Mouse (Mus musculus) small intestine, adult 2 months (tissue): ENCODE measurements around the gene Tas2r107. TPM values are rescaled to one million over a fixed set of nuclear protein-coding genes. Genes with fewer than 3 reads are reported as not detected.
"Not testable (repeated sequence)": the region's sequence is repeated elsewhere in the genome, so short reads cannot be mapped to it uniquely, and the experiment has no call there.

ENCODE experiments used
- H3K27ac ChIP-seq: fragments of 200-500 bp; 2 replicates; pipeline ENCODE4 v1.5.1; 2012; ENCODE audit warnings: low read depth, low read length, control low read depth, inconsistent platforms; ENCODE audit not compliant: insufficient read depth
- H3K27me3 ChIP-seq: fragments of 200-500 bp; 2 replicates; pipeline ENCODE4 v1.6.1; 2012; ENCODE audit warnings: mild to moderate bottlenecking, moderate library complexity, low read length, inconsistent platforms; ENCODE audit not compliant: control insufficient read depth, insufficient read depth
- H3K36me3 ChIP-seq: fragments of 200-500 bp; 2 replicates; pipeline ENCODE4 v1.6.1; 2012; ENCODE audit warnings: mild to moderate bottlenecking, low read length, control low read depth, inconsistent platforms; ENCODE audit not compliant: control insufficient read depth, insufficient read depth
- H3K4me1 ChIP-seq: fragments of 200-500 bp; 2 replicates; pipeline ENCODE4 v1.6.1; 2012; ENCODE audit warnings: low read length, inconsistent platforms, mixed read lengths; ENCODE audit not compliant: control insufficient read depth, insufficient read depth, insufficient read length
- H3K4me3 ChIP-seq: fragments of 200-500 bp; 2 replicates; pipeline ENCODE4 v1.5.1; 2012; ENCODE audit warnings: low read depth, mild to moderate bottlenecking, control low read depth, inconsistent platforms, low read length, moderate library complexity
- CTCF ChIP-seq: fragments of 200-500 bp; IDR thresholded peaks from 2 replicates; pipeline ENCODE4 v1.5.1; 2012; ENCODE audit warnings: low read depth, mild to moderate bottlenecking, control low read depth, inconsistent platforms, low read length, moderate library complexity, mixed read lengths; ENCODE audit not compliant: insufficient replicate concordance, insufficient read length; ENCODE audit errors: extremely low read depth
- POLR2A ChIP-seq: fragments of 200-500 bp; IDR thresholded peaks from 2 replicates; pipeline ENCODE4 v1.6.1; 2012; ENCODE audit warnings: low read depth, mild to moderate bottlenecking, control low read depth, inconsistent platforms, low read length, moderate library complexity
- WGBS: fragments of 180-500 bp; shearing (Covaris S2); methylation state at CpG from one replicate; pipeline ENCODE4 v1.1.7; 2018; 5-methylcytosine and 5-hydroxymethylcytosine counted together
- polyA plus RNA-seq: library from polyadenylated mRNA; depleted of rRNA; stranded (reverse); fragments of >200 nt; gene quantifications from 2 replicates; pipeline ENCODE4 v1.2.3, GENCODE M21; 2012; rRNA removed

Gene Tas2r107
- not detected in 2 replicates for polyA plus RNA-seq

GRCm38 (mm10) chr6:131660049-131660448, at the start of gene Tas2r107:
Tas2r107 (minus strand) TSS chr6:131660149.
- Histone ChIP-seq H3K27ac (no peak within 1 kb of the TSS), H3K4me3 (no peak within 1 kb of the TSS), H3K36me3 (no peaks in the 10 kb centered on the region), H3K4me1 (no peaks in the 10 kb centered on the region), H3K27me3 (no peaks in the 10 kb centered on the region)
- TF ChIP-seq POLR2A (no peak), CTCF (no peak)

- no peaks in the 10 kb centered on the region for H3K4me1 ChIP-seq
- TF ChIP-seq POLR2A: no peak
- no peak for TF ChIP-seq CTCF
- H3K27ac ChIP-seq: no peak within 1 kb of the TSS
- H3K4me3 ChIP-seq: no peak within 1 kb of the TSS
- H3K36me3 ChIP-seq: no peaks in the 10 kb centered on the region
- no peaks in the 10 kb centered on the region for H3K27me3 ChIP-seq
Measured at GRCm38 (mm10) chr6:131689963-131690362, 30.0 kb upstream of the Tas2r107 start, which contains the start of gene Tas2r114. Tas2r114 (minus strand) TSS chr6:131690063.

GRCm38 (mm10) chr6:131687395-131687794, 27.4 kb upstream of the Tas2r107 start, which contains the start of gene Tas2r105:
Tas2r105 (minus strand) TSS chr6:131687495.
- Histone ChIP-seq H3K27ac (no peak within 1 kb of the TSS), H3K27me3 (no peaks in the 10 kb centered on the region), H3K4me3 (no peak within 1 kb of the TSS), H3K4me1 (no peaks in the 10 kb centered on the region), H3K36me3 (no peaks in the 10 kb centered on the region)
- 71% methylated on average over 1 of the region's 1 CpGs for WGBS
- TF ChIP-seq POLR2A (no peak), CTCF (no peak)

DNA sequence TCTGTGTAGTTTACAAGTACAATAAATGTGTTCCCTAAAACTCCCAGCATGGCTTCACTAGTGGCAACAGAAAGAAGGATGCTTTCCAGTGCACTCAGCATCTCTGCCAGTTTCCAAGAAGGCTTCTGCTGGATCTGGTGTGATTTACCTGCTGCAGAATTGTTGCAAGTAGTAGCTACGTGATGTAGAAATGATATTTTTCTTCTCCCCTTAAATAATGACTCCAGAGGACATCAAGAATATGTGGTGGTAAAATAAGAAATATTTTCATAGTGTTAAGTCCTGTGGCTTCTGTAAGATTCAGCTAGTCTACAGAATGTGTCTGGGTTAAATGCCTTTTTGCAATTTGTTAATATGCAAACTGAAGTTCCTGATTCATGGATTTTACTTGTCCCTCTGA, 25.7 kb upstream of the Tas2r107 start, which contains the start of gene Tas2r104:
Gene Tas2r104 (minus strand): TSS at position 101 of the 400 bp plus-strand sequence.
- H3K27ac ChIP-seq: no peak within 1 kb of the TSS
- no peaks in the 10 kb centered on the region for H3K4me1 ChIP-seq
- 59% methylated on average over 1 of the region's 1 CpGs for WGBS
- H3K27me3 ChIP-seq: no peaks in the 10 kb centered on the region
- H3K4me3 ChIP-seq: no peak within 1 kb of the TSS
- no peaks in the 10 kb centered on the region for H3K36me3 ChIP-seq
- TF ChIP-seq POLR2A (no peak), CTCF (no peak)

GRCm38 (mm10) chr6:131678786-131679185, 18.8 kb upstream of the Tas2r107 start, which contains the start of gene Tas2r106:
Tas2r106 (minus strand) TSS chr6:131678886.
- H3K27me3 ChIP-seq: no peaks in the 10 kb centered on the region
- no peaks in the 10 kb centered on the region for H3K4me1 ChIP-seq
- no peaks in the 10 kb centered on the region for H3K36me3 ChIP-seq
- TF ChIP-seq CTCF: no peak
- no peak for TF ChIP-seq POLR2A
- H3K27ac ChIP-seq: no peak within 1 kb of the TSS
- WGBS: 68% methylated on average over 3 of the region's 3 CpGs
- no peak within 1 kb of the TSS for H3K4me3 ChIP-seq

GRCm38 (mm10) chr6:131630812-131631211, 29.1 kb downstream of the Tas2r107 start, which contains the start of gene Tas2r130:
Tas2r130 (minus strand) TSS chr6:131630912.
- Histone ChIP-seq H3K36me3 (no peaks in the 10 kb centered on the region), H3K4me3 (no peak within 1 kb of the TSS), H3K27me3 (no peaks in the 10 kb centered on the region), H3K27ac (no peak within 1 kb of the TSS), H3K4me1 (no peaks in the 10 kb centered on the region)
- 71% methylated on average over 3 of the region's 3 CpGs for WGBS
- TF ChIP-seq POLR2A: no peak

- H3K27me3 ChIP-seq, H3K4me3 ChIP-seq, H3K27ac ChIP-seq, H3K4me1 ChIP-seq, H3K36me3 ChIP-seq: not testable (repeated sequence)
- WGBS: 81% methylated on average over 1 of the region's 1 CpGs
Measured at GRCm38 (mm10) chr6:131609956-131610355, 50.0 kb downstream of the Tas2r107 start.

Other genes with a start within 250 kb of the Tas2r107 start
- gene 5430401F13Rik, start 173.7 kb downstream of the Tas2r107 start, polyA plus RNA-seq: not detected in 2 replicates
- gene Gm6619, start 173.7 kb downstream of the Tas2r107 start, polyA plus RNA-seq: not detected in 2 replicates
- not detected in 2 replicates for gene Tas2r130, start 29.2 kb downstream of the Tas2r107 start, polyA plus RNA-seq
- gene Tas2r106, start 18.7 kb upstream of the Tas2r107 start, polyA plus RNA-seq: not detected in 2 replicates
- gene Tas2r104, start 25.6 kb upstream of the Tas2r107 start, polyA plus RNA-seq: not detected in 2 replicates
- gene Tas2r105, start 27.3 kb upstream of the Tas2r107 start, polyA plus RNA-seq: not detected in 2 replicates
- not detected in 2 replicates for gene Tas2r114, start 29.9 kb upstream of the Tas2r107 start, polyA plus RNA-seq